Mouse (Mus musculus) neural tube, embryonic 13.5 days (tissue): ENCODE data around the gene Tmem251. TPM values are rescaled to one million over a fixed set of nuclear protein-coding genes. Genes with fewer than 3 reads are reported as not detected.

ENCODE experiments used
- ATAC-seq: fragments of 200-750 bp; cut with Nextera tagmentation; 2 replicates; pipeline ENCODE4 v1.8.0; 2017; ENCODE audit warnings: low read depth, mild to moderate bottlenecking, moderate TSS enrichment, moderate library complexity
- H3K27ac ChIP-seq: fragments of 300-500 bp; sonication (generic); replicated peaks from 2 replicates; pipeline ENCODE4 v1.5.1; 2015; ENCODE audit warnings: moderate library complexity, mild to moderate bottlenecking, inconsistent platforms
- H3K27me3 ChIP-seq: fragments of 300-500 bp; sonication (generic); 2 replicates; pipeline ENCODE4 v1.6.1; 2015; ENCODE audit warnings: mild to moderate bottlenecking, inconsistent platforms
- H3K36me3 ChIP-seq: fragments of 300-500 bp; sonication (generic); 2 replicates; pipeline ENCODE4 v1.6.1; 2015; ENCODE audit warnings: mild to moderate bottlenecking, inconsistent platforms
- H3K4me1 ChIP-seq: fragments of 300-500 bp; sonication (generic); replicated peaks from 2 replicates; pipeline ENCODE4 v1.6.1; 2015; ENCODE audit warnings: inconsistent platforms
- H3K4me2 ChIP-seq: fragments of 300-500 bp; sonication (generic); 2 replicates; pipeline ENCODE4 v1.6.1; 2015; ENCODE audit warnings: inconsistent platforms, mild to moderate bottlenecking, moderate library complexity
- H3K4me3 ChIP-seq: fragments of 300-500 bp; sonication (generic); 2 replicates; pipeline ENCODE4 v1.5.1; 2015; ENCODE audit warnings: mild to moderate bottlenecking, inconsistent platforms
- H3K9ac ChIP-seq: fragments of 300-500 bp; sonication (generic); 2 replicates; pipeline ENCODE4 v1.6.1; 2015; ENCODE audit warnings: moderate library complexity, mild to moderate bottlenecking, inconsistent platforms
- H3K9me3 ChIP-seq: fragments of 300-500 bp; sonication (generic); 2 replicates; pipeline ENCODE4 v1.6.1; 2016; ENCODE audit warnings: inconsistent platforms
- WGBS: fragments of 180-500 bp; shearing (Covaris S2); methylation state at CpG from one replicate; pipeline ENCODE4 v1.1.7; 2015; 5-methylcytosine and 5-hydroxymethylcytosine counted together
- polyA plus RNA-seq: library from polyadenylated mRNA; unstranded; fragments of >200 nt; fragmentation: Nextera tagmentation; extraction: Ambion mirVana; gene quantifications from 2 replicates; pipeline ENCODE4 v1.2.1, GENCODE M21; 2015

Gene Tmem251
- polyA plus RNA-seq, 1 experiment from 2014 or later = 11.0 TPM

GRCm38 (mm10) chr12:102740285-102740684, 3.3 kb upstream of the Tmem251 start:
- Histone ChIP-seq H3K4me2 (no peak overlapping the region), H3K27ac (no peak overlapping the region), H3K4me1 (peaks cover 27% of the 10 kb centered on the region), H3K4me3 (no peak overlapping the region), H3K36me3 (no peaks in the 10 kb centered on the region), H3K9me3 (no peaks in the 10 kb centered on the region), H3K27me3 (no peaks in the 10 kb centered on the region), H3K9ac (no peak overlapping the region)
- 68% methylated on average over 3 of the region's 3 CpGs for WGBS
- no peak for ATAC-seq

- no peak for ATAC-seq
- Histone ChIP-seq H3K27ac (no peak overlapping the region), H3K27me3 (no peaks in the 10 kb centered on the region), H3K9ac (peak overlapping the region; percentile 92), H3K4me1 (peaks cover 27% of the 10 kb centered on the region), H3K36me3 (0 out of 2 replicates have a peak, but pooled peaks cover 6% of the 10 kb centered on the region), H3K4me3 (peak overlapping the region; percentile 83; the same call in 1 of the 2 replicates), H3K4me2 (peak overlapping the region; percentile 88; the same call in 1 of the 2 replicates), H3K9me3 (no peaks in the 10 kb centered on the region)
- WGBS = 87% methylated on average over 7 of the region's 7 CpGs
Observed at GRCm38 (mm10) chr12:102742056-102742455, 1.5 kb upstream of the Tmem251 start.

GRCm38 (mm10) chr12:102743036-102743588, 450 bp upstream of the Tmem251 start:
- H3K4me1 ChIP-seq = peaks cover 27% of the 10 kb centered on the region
- H3K36me3 ChIP-seq = peaks cover 12% of the 10 kb centered on the region; the same call in 1 of the 2 replicates
- H3K4me2 ChIP-seq = peak overlapping the region; percentile 88
- under 1% methylated on average over 33 of the region's 33 CpGs for WGBS
- no peaks in the 10 kb centered on the region for H3K9me3 ChIP-seq
- H3K27me3 ChIP-seq = no peaks in the 10 kb centered on the region
- peak; percentile 75 for ATAC-seq
- peak overlapping the region; percentile 92 for H3K9ac ChIP-seq
- peak overlapping the region; percentile 94 for H3K27ac ChIP-seq
- H3K4me3 ChIP-seq = peak overlapping the region; percentile 83

GRCm38 (mm10) chr12:102744839-102745238, 1.3 kb downstream of the Tmem251 start:
- Histone ChIP-seq H3K9me3 (no peaks in the 10 kb centered on the region), H3K4me2 (peak overlapping the region; percentile 88), H3K27me3 (no peaks in the 10 kb centered on the region), H3K36me3 (peaks cover 25% of the 10 kb centered on the region), H3K27ac (no peak overlapping the region), H3K4me3 (no peak overlapping the region), H3K4me1 (peaks cover 27% of the 10 kb centered on the region), H3K9ac (peak overlapping the region; percentile 92; the same call in 1 of the 2 replicates)
- no peak for ATAC-seq
- 72% methylated on average over 6 of the region's 6 CpGs for WGBS

GRCm38 (mm10) chr12:102748256-102748655, 4.7 kb downstream of the Tmem251 start:
- 92% methylated on average over 3 of the region's 3 CpGs for WGBS

GRCm38 (mm10) chr12:102756304-102756703, 12.7 kb downstream of the Tmem251 start:
- no peaks in the 10 kb centered on the region for H3K27me3 ChIP-seq
- no peak overlapping the region; the same call in 1 of the 2 replicates for H3K9ac ChIP-seq
- 86% methylated on average over 7 of the region's 7 CpGs for WGBS
- no peaks in the 10 kb centered on the region for H3K36me3 ChIP-seq
- H3K4me1 ChIP-seq = peaks cover 36% of the 10 kb centered on the region
- no peak for ATAC-seq
- peak overlapping the region; percentile 73 for H3K4me3 ChIP-seq
- H3K4me2 ChIP-seq = peak overlapping the region; percentile 81
- H3K9me3 ChIP-seq = no peaks in the 10 kb centered on the region
- no peak overlapping the region for H3K27ac ChIP-seq

More at GRCm38 (mm10) chr12:102748256-102748655, 4.7 kb downstream of the Tmem251 start:
- Histone ChIP-seq H3K9me3 (no peaks in the 10 kb centered on the region), H3K4me3 (no peak overlapping the region), H3K4me2 (no peak overlapping the region), H3K27ac (no peak overlapping the region), H3K36me3 (peaks cover 25% of the 10 kb centered on the region), H3K9ac (no peak overlapping the region), H3K27me3 (no peaks in the 10 kb centered on the region), H3K4me1 (peaks cover 11% of the 10 kb centered on the region)
- ATAC-seq = no peak

GRCm38 (mm10) chr12:102757055-102757688, 13.6 kb downstream of the Tmem251 start:
- peak; percentile 80; the same call in 1 of the 2 replicates for ATAC-seq
- Histone ChIP-seq H3K4me1 (peaks cover 36% of the 10 kb centered on the region), H3K9ac (peak overlapping the region; percentile 82), H3K9me3 (no peaks in the 10 kb centered on the region), H3K36me3 (peaks cover under 1% of the 10 kb centered on the region), H3K4me3 (peak overlapping the region; percentile 73), H3K27ac (peak overlapping the region; percentile 91), H3K27me3 (no peaks in the 10 kb centered on the region), H3K4me2 (peak overlapping the region; percentile 81)
- WGBS = 2% methylated on average over 46 of the region's 46 CpGs

- no peaks in the 10 kb centered on the region for H3K27me3 ChIP-seq
- H3K9ac ChIP-seq = peak within 1 kb of the TSS; percentile 82
- no peaks in the 10 kb centered on the region for H3K9me3 ChIP-seq
- peak; percentile 97 for ATAC-seq
- H3K4me3 ChIP-seq = peak within 1 kb of the TSS; percentile 73
- peak within 1 kb of the TSS; percentile 91 for H3K27ac ChIP-seq
- H3K36me3 ChIP-seq = peaks cover 8% of the 10 kb centered on the region
- H3K4me1 ChIP-seq = peaks cover 36% of the 10 kb centered on the region
- under 1% methylated on average over 70 of the region's 73 CpGs for WGBS
- H3K4me2 ChIP-seq = peak within 1 kb of the TSS; percentile 87
Observed at GRCm38 (mm10) chr12:102757689-102758402, 14.3 kb downstream of the Tmem251 start, which contains the start of the genes Gm28051, Gon7 and Ubr7. Gene Gm28051 (minus strand): TSS chr12:102757765. Gene Gon7 (minus strand): TSS chr12:102757803. Gene Ubr7 (plus strand): TSS chr12:102757967.

- Histone ChIP-seq H3K4me1 (peaks cover 36% of the 10 kb centered on the region), H3K27ac (peak within 1 kb of the TSS; percentile 91), H3K9me3 (no peaks in the 10 kb centered on the region), H3K9ac (peak within 1 kb of the TSS; percentile 82), H3K4me3 (peak within 1 kb of the TSS; percentile 73), H3K27me3 (no peaks in the 10 kb centered on the region), H3K36me3 (peaks cover 9% of the 10 kb centered on the region), H3K4me2 (peak within 1 kb of the TSS; percentile 87)
- no peak; the same call in 1 of the 2 replicates for ATAC-seq
- 0% methylated on average over 10 of the region's 10 CpGs for WGBS
Observed at GRCm38 (mm10) chr12:102758403-102758756, 14.8 kb downstream of the Tmem251 start, which contains the start of gene Gm20604. Gene Gm20604 (minus strand): TSS chr12:102758672.

GRCm38 (mm10) chr12:102758936-102759335, 15.4 kb downstream of the Tmem251 start:
- peak overlapping the region; percentile 87 for H3K4me2 ChIP-seq
- peaks cover 13% of the 10 kb centered on the region for H3K36me3 ChIP-seq
- H3K9ac ChIP-seq = peak overlapping the region; percentile 82
- peaks cover 36% of the 10 kb centered on the region for H3K4me1 ChIP-seq
- peak overlapping the region; percentile 73 for H3K4me3 ChIP-seq
- no peaks in the 10 kb centered on the region for H3K27me3 ChIP-seq
- H3K9me3 ChIP-seq = no peaks in the 10 kb centered on the region
- H3K27ac ChIP-seq = no peak overlapping the region
- under 1% methylated on average over 5 of the region's 5 CpGs for WGBS
- ATAC-seq = no peak

GRCm38 (mm10) chr12:102761668-102762067, 18.1 kb downstream of the Tmem251 start:
- H3K9me3 ChIP-seq = no peaks in the 10 kb centered on the region
- no peak overlapping the region for H3K9ac ChIP-seq
- no peak overlapping the region for H3K27ac ChIP-seq
- no peak overlapping the region for H3K4me3 ChIP-seq
- WGBS = 91% methylated on average over 3 of the region's 3 CpGs
- no peak overlapping the region for H3K4me2 ChIP-seq
- H3K36me3 ChIP-seq = peaks cover 35% of the 10 kb centered on the region
- H3K4me1 ChIP-seq = peaks cover 23% of the 10 kb centered on the region
- ATAC-seq = no peak
- H3K27me3 ChIP-seq = no peaks in the 10 kb centered on the region

- Histone ChIP-seq H3K27ac (no peak overlapping the region), H3K4me1 (peaks cover 17% of the 10 kb centered on the region), H3K36me3 (peaks cover 52% of the 10 kb centered on the region), H3K9me3 (no peaks in the 10 kb centered on the region), H3K27me3 (no peaks in the 10 kb centered on the region), H3K4me3 (no peak overlapping the region), H3K9ac (no peak overlapping the region), H3K4me2 (no peak overlapping the region)
- ATAC-seq = no peak
Observed at GRCm38 (mm10) chr12:102763696-102764095, 20.1 kb downstream of the Tmem251 start.
